Mouse (Mus musculus) liver, adult 2 months (tissue): ENCODE results near the gene BC048403.

Experiments used
- CTCF ChIP-seq: fragments of 200-500 bp; IDR thresholded peaks from 2 replicates; pipeline ENCODE4 v1.5.1; 2011; ENCODE audit warnings: low read depth, low read length, control low read depth
- POLR2A ChIP-seq: fragments of 200-500 bp; IDR thresholded peaks from 2 replicates; pipeline ENCODE4 v1.6.1; 2011; ENCODE audit warnings: low read length, control low read depth; ENCODE audit not compliant: insufficient read depth; ENCODE audit errors: extremely low read depth

GRCm38 (mm10) chr10:121775990-121776389 lies 36.3 kb downstream of the BC048403 start:
- TF ChIP-seq POLR2A = no peak
- TF ChIP-seq CTCF = no peak
